Mouse (Mus musculus): ENCODE data around the gene Xkr8.
"Not testable (repeated sequence)": the region's sequence is repeated elsewhere in the genome, so short reads cannot be mapped to it uniquely, and the experiment has no call there.

The Xkr8 gene

GRCm38 (mm10) chr4:132737154-132737553 is 4.8 kb upstream of the Xkr8 start:
- DNase-seq (ENCODE audit: low spot score in 2 of 2), result not testable (repeated sequence)

- no peak for DNase-seq (ENCODE audit: low spot score in 2 of 2)
Measured at GRCm38 (mm10) chr4:132735894-132736293, 3.5 kb upstream of the Xkr8 start.

- DNase-seq (ENCODE audit: low spot score in 2 of 2), result no peak
Measured at GRCm38 (mm10) chr4:132735389-132735788, 3.0 kb upstream of the Xkr8 start.

- no peak for DNase-seq (ENCODE audit: low spot score in 2 of 2)
Measured at GRCm38 (mm10) chr4:132734766-132735165, 2.4 kb upstream of the Xkr8 start.

- no peak for DNase-seq (ENCODE audit: low spot score in 2 of 2)
Measured at GRCm38 (mm10) chr4:132733071-132733770, 875 bp upstream of the Xkr8 start.

- no peak for DNase-seq (ENCODE audit: low spot score in 2 of 2)
Measured at GRCm38 (mm10) chr4:132731616-132732015, 730 bp downstream of the Xkr8 start.

- DNase-seq (ENCODE audit: low spot score in 2 of 2), result no peak
Measured at GRCm38 (mm10) chr4:132728233-132728632, 4.1 kb downstream of the Xkr8 start.

GRCm38 (mm10) chr4:132718251-132718650 is 14.1 kb downstream of the Xkr8 start:
- no peak for DNase-seq (ENCODE audit: low spot score in 2 of 2)

GRCm38 (mm10) chr4:132713181-132713580 is 19.2 kb downstream of the Xkr8 start:
- DNase-seq (ENCODE audit: low spot score in 2 of 2), result no peak

GRCm38 (mm10) chr4:132706885-132707284 is 25.5 kb downstream of the Xkr8 start:
- peak in 1 of 2 experiments; percentile 28 for DNase-seq (ENCODE audit: low spot score in 2 of 2)

GRCm38 (mm10) chr4:132702076-132702475 is 30.3 kb downstream of the Xkr8 start:
- DNase-seq (ENCODE audit: low spot score in 2 of 2), result no peak

GRCm38 (mm10) chr4:132693366-132693765 is 39.0 kb downstream of the Xkr8 start:
- no peak for DNase-seq (ENCODE audit: low spot score in 2 of 2)

- DNase-seq (ENCODE audit: low spot score in 2 of 2), result no peak
Measured at GRCm38 (mm10) chr4:132689634-132690033, 42.7 kb downstream of the Xkr8 start.

- peak; percentile 13 to 28 for DNase-seq (ENCODE audit: low spot score in 2 of 2)
Measured at GRCm38 (mm10) chr4:132676771-132677539, 55.4 kb downstream of the Xkr8 start.
